1 mouse cellular context compared by ENCODE assay signal in genomic region chr3:9345885-9346284, GRCm38 (mm10).
TF ChIP-seq lines count a peak whose summit lies in the region.

No protein-coding gene starts in this region.

TF ChIP-seq in CH12.LX, 34 proteins besides CTCF, POLR2A, EP300 and RAD21 (continued from another document):
- TF ChIP-seq CHD1 (IDR thresholded peaks at IDR 0.05; ENCODE audit: low read depth, low read length), result no peak
- TF ChIP-seq MAFK (IDR thresholded peaks at IDR 0.05; ENCODE audit: insufficient replicate concordance, low read length), result 0 out of 2 replicates have a peak, but pooled peaks have one; percentile 34
- TF ChIP-seq ELF1 (IDR thresholded peaks at IDR 0.05; ENCODE audit: low read depth, low read length), result no peak
